Mouse (Mus musculus) C2C12 (cell line): ENCODE results near the gene Gm20604. TPM values are rescaled to one million over a fixed set of nuclear protein-coding genes. Genes with fewer than 3 reads are reported as not detected.

ENCODE experiments used
- H3K27me3 ChIP-seq: one replicate; pipeline ENCODE4 v1.6.1; 2011; ENCODE audit not compliant: control insufficient read depth, insufficient read depth, insufficient read length
- H3K36me3 ChIP-seq: one replicate; pipeline ENCODE4 v1.6.1; 2011; ENCODE audit not compliant: control insufficient read depth, insufficient read depth
- H3K4me3 ChIP-seq: one replicate; pipeline ENCODE4 v1.5.1; 2011; ENCODE audit warnings: mild to moderate bottlenecking, control low read depth; ENCODE audit not compliant: poor library complexity, insufficient read depth, severe bottlenecking
- H3K79me2 ChIP-seq: one replicate; pipeline ENCODE4 v1.6.1; 2011; ENCODE audit not compliant: control insufficient read depth, insufficient read depth
- H3K79me3 ChIP-seq: one replicate; pipeline ENCODE4 v1.6.1; 2011; ENCODE audit warnings: low read depth, control low read depth
- H3ac ChIP-seq: one replicate; pipeline ENCODE3; 2011; ENCODE audit warnings: low read depth; ENCODE audit not compliant: control insufficient read depth, insufficient read length
- CEBPB ChIP-seq: IDR thresholded peaks from one replicate; pipeline ENCODE4 v1.6.1; 2011; ENCODE audit warnings: low read depth, mild to moderate bottlenecking, control low read depth, moderate library complexity
- CTCF ChIP-seq: IDR thresholded peaks from one replicate; pipeline ENCODE4 v1.5.1; 2011; ENCODE audit not compliant: control insufficient read depth, insufficient read depth, insufficient read length
- FOSL1 ChIP-seq: IDR thresholded peaks from one replicate; pipeline ENCODE4 v1.8.0; 2011; ENCODE audit warnings: mild to moderate bottlenecking, low read length; ENCODE audit not compliant: poor library complexity, insufficient read depth, severe bottlenecking
- MAX ChIP-seq: IDR thresholded peaks from one replicate; pipeline ENCODE4 v1.6.1; 2011; ENCODE audit warnings: mild to moderate bottlenecking, control low read depth
- MYOD1 ChIP-seq: IDR thresholded peaks from one replicate; pipeline ENCODE4 v1.6.1; 2011; ENCODE audit warnings: low read depth; ENCODE audit not compliant: control insufficient read depth, insufficient read length
- MYOG ChIP-seq: IDR thresholded peaks from one replicate; pipeline ENCODE4 v1.6.1; 2011; ENCODE audit not compliant: control insufficient read depth, insufficient read length; ENCODE audit errors: extremely low read depth
- USF1 ChIP-seq: IDR thresholded peaks from one replicate; pipeline ENCODE4 v1.6.1; 2011; ENCODE audit warnings: low read depth, mild to moderate bottlenecking, control low read depth, moderate library complexity
- polyA plus RNA-seq: library from polyadenylated mRNA; unstranded; fragments of >200 nt; fragmentation: generic; extraction: Trizol; gene quantifications from one replicate; pipeline ENCODE4 v1.2.1, GENCODE M21; 2012; ENCODE audit warnings: missing spikeins

The Gm20604 gene
- polyA plus RNA-seq, 1 experiment: 6.0 TPM

GRCm38 (mm10) chr12:102739096-102739495 is 19.4 kb downstream of the Gm20604 start:
- Histone ChIP-seq H3K36me3 (peaks cover 12% of the 10 kb centered on the region), H3K79me2 (peaks cover 18% of the 10 kb centered on the region), H3ac (no peak overlapping the region), H3K79me3 (peaks cover 2% of the 10 kb centered on the region), H3K4me3 (no peak overlapping the region), H3K27me3 (no peaks in the 10 kb centered on the region)
- TF ChIP-seq MYOD1: no peak

- Histone ChIP-seq H3K36me3 (no peaks in the 10 kb centered on the region), H3ac (no peak overlapping the region), H3K79me3 (no peaks in the 10 kb centered on the region), H3K27me3 (no peaks in the 10 kb centered on the region), H3K4me3 (no peak overlapping the region), H3K79me2 (no peaks in the 10 kb centered on the region)
- TF ChIP-seq MYOD1: no peak
- TF ChIP-seq CTCF: peak; percentile 78
- TF ChIP-seq MYOG: no peak
- no peak for TF ChIP-seq CEBPB
Measured at GRCm38 (mm10) chr12:102733381-102733780, 25.1 kb downstream of the Gm20604 start.

GRCm38 (mm10) chr12:102730798-102731619 is 27.5 kb downstream of the Gm20604 start:
- Histone ChIP-seq H3K79me2 (no peaks in the 10 kb centered on the region), H3ac (no peak overlapping the region), H3K27me3 (no peaks in the 10 kb centered on the region), H3K79me3 (no peaks in the 10 kb centered on the region), H3K4me3 (no peak overlapping the region), H3K36me3 (no peaks in the 10 kb centered on the region)
- TF ChIP-seq CEBPB (no peak), FOSL1 (no peak), USF1 (no peak), MYOG (no peak), MYOD1 (no peak), CTCF (no peak), MAX (no peak)

GRCm38 (mm10) chr12:102729855-102730797 is 28.3 kb downstream of the Gm20604 start:
- H3K27me3 ChIP-seq: no peaks in the 10 kb centered on the region
- H3K79me3 ChIP-seq: no peaks in the 10 kb centered on the region
- no peak overlapping the region for H3K4me3 ChIP-seq
- no peaks in the 10 kb centered on the region for H3K36me3 ChIP-seq
- H3ac ChIP-seq: no peak overlapping the region
- H3K79me2 ChIP-seq: no peaks in the 10 kb centered on the region
- TF ChIP-seq CTCF: no peak
- no peak for TF ChIP-seq MYOG

- Histone ChIP-seq H3K36me3 (no peaks in the 10 kb centered on the region), H3K79me2 (no peaks in the 10 kb centered on the region), H3ac (no peak overlapping the region), H3K79me3 (no peaks in the 10 kb centered on the region), H3K4me3 (no peak overlapping the region), H3K27me3 (no peaks in the 10 kb centered on the region)
- TF ChIP-seq CEBPB: no peak
- no peak for TF ChIP-seq USF1
- TF ChIP-seq MYOD1: no peak
- TF ChIP-seq MAX: no peak
- no peak for TF ChIP-seq MYOG
- TF ChIP-seq CTCF: no peak
- TF ChIP-seq FOSL1: no peak
Measured at GRCm38 (mm10) chr12:102725761-102726175, 32.7 kb downstream of the Gm20604 start.

- H3K4me3 ChIP-seq: no peak overlapping the region
- H3K79me3 ChIP-seq: no peaks in the 10 kb centered on the region
- H3ac ChIP-seq: no peak overlapping the region
- H3K27me3 ChIP-seq: no peaks in the 10 kb centered on the region
- no peaks in the 10 kb centered on the region for H3K79me2 ChIP-seq
- TF ChIP-seq FOSL1: no peak
- TF ChIP-seq USF1: no peak
- no peak for TF ChIP-seq CTCF
- no peak for TF ChIP-seq MYOG
- no peak for TF ChIP-seq CEBPB
- TF ChIP-seq MYOD1: no peak
- TF ChIP-seq MAX: no peak
- H3K36me3 ChIP-seq: no peaks in the 10 kb centered on the region
Measured at GRCm38 (mm10) chr12:102725146-102725545, 33.3 kb downstream of the Gm20604 start.
